Mouse (Mus musculus) neural tube, embryonic 11.5 days (tissue): ENCODE results near the gene Gm21972. TPM values are rescaled to one million over a fixed set of nuclear protein-coding genes. Genes with fewer than 3 reads are reported as not detected.

ENCODE experiments used
- ATAC-seq: fragments of 200-750 bp; cut with Nextera tagmentation; 2 replicates; pipeline ENCODE4 v1.8.0; 2017; ENCODE audit warnings: moderate number of reproducible peaks, mild to moderate bottlenecking, moderate TSS enrichment, moderate library complexity; ENCODE audit not compliant: insufficient read depth, low FRiP score, low TSS enrichment
- DNase-seq: peaks from one replicate; pipeline ENCODE4 v3.0.0-alpha.2; 2015; ENCODE audit warnings: low spot score
- H3K27ac ChIP-seq: fragments of 300-500 bp; sonication (generic); 2 replicates; pipeline ENCODE4 v1.5.1; 2014; ENCODE audit warnings: low read depth, mild to moderate bottlenecking, low read length
- H3K27me3 ChIP-seq: fragments of 300-500 bp; sonication (generic); 2 replicates; pipeline ENCODE4 v1.6.1; 2014; ENCODE audit warnings: mild to moderate bottlenecking, low read length, mixed read lengths; ENCODE audit not compliant: control insufficient read depth, insufficient read depth
- H3K36me3 ChIP-seq: fragments of 300-500 bp; sonication (generic); 2 replicates; pipeline ENCODE4 v1.6.1; 2014; ENCODE audit warnings: mild to moderate bottlenecking, low read length, moderate library complexity, mixed read lengths; ENCODE audit not compliant: control insufficient read depth, insufficient read depth
- H3K4me1 ChIP-seq: fragments of 300-500 bp; sonication (generic); 2 replicates; pipeline ENCODE4 v1.6.1; 2014; ENCODE audit warnings: low read length, mixed read lengths; ENCODE audit not compliant: control insufficient read depth, insufficient read depth
- H3K4me2 ChIP-seq: fragments of 300-500 bp; sonication (generic); 2 replicates; pipeline ENCODE4 v1.6.1; 2014; ENCODE audit warnings: low read depth, mild to moderate bottlenecking, moderate library complexity
- H3K4me3 ChIP-seq: fragments of 300-500 bp; sonication (generic); 2 replicates; pipeline ENCODE4 v1.5.1; 2014; ENCODE audit warnings: low read depth, low read length
- H3K9ac ChIP-seq: fragments of 300-500 bp; sonication (generic); 2 replicates; pipeline ENCODE4 v1.6.1; 2014; ENCODE audit warnings: mild to moderate bottlenecking, low read length
- H3K9me3 ChIP-seq: fragments of 300-500 bp; sonication (generic); 2 replicates; pipeline ENCODE4 v1.6.1; 2016; ENCODE audit warnings: low read length; ENCODE audit not compliant: control insufficient read depth
- WGBS: fragments of 180-500 bp; shearing (Covaris S2); extraction: QIAGEN DNeasy Blood & Tissue Kit; methylation state at CpG from one replicate; pipeline ENCODE4 v1.1.7; 2014; 5-methylcytosine and 5-hydroxymethylcytosine counted together
- polyA plus RNA-seq: library from polyadenylated mRNA; unstranded; fragments of >200 nt; fragmentation: Nextera tagmentation; extraction: Ambion mirVana; gene quantifications from 2 replicates; pipeline ENCODE4 v1.2.1, GENCODE M21; 2014

Gm21972 gene
- polyA plus RNA-seq, 1 experiment from 2014 or later = 0.53 TPM

DNA sequence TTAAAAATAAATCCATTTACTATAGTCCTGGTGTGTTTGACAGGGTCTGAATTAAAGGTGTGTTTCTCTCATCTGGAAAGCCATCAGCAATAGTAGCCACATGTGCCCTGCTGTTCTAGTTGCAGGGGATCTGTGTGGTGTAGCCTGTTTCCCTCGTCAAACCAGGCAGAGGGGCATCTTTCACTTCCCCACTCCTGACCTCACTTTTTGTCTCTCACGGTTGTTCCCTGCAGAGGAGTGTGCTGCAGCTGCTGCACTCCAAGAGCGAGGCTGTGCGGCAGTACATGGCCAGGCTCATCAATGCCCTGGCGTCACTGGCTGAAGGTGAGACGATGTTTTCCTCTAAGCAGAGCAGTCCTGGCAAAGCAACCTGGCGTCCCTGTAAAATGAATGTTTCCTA, 60.6 kb downstream of the Gm21972 start:
- ATAC-seq = no peak
- 74% methylated on average over 7 of the region's 7 CpGs for WGBS
- no peak for DNase-seq
- H3K9ac ChIP-seq = no peak overlapping the region
- H3K4me3 ChIP-seq = no peak overlapping the region
- H3K4me1 ChIP-seq = peaks cover 4% of the 10 kb centered on the region; the same call in 1 of the 2 replicates
- H3K36me3 ChIP-seq = peaks cover 6% of the 10 kb centered on the region
- H3K9me3 ChIP-seq = no peaks in the 10 kb centered on the region
- H3K27ac ChIP-seq = no peak overlapping the region
- no peak overlapping the region for H3K4me2 ChIP-seq
- H3K27me3 ChIP-seq = no peaks in the 10 kb centered on the region

GRCm38 (mm10) chr1:86198276-86198675, 64.8 kb downstream of the Gm21972 start:
- peaks cover 6% of the 10 kb centered on the region for H3K36me3 ChIP-seq
- no peak overlapping the region for H3K4me2 ChIP-seq
- no peak for ATAC-seq
- 72% methylated on average over 6 of the region's 6 CpGs for WGBS
- peaks cover 4% of the 10 kb centered on the region; the same call in 1 of the 2 replicates for H3K4me1 ChIP-seq
- no peak for DNase-seq
- H3K27ac ChIP-seq = no peak overlapping the region
- no peak overlapping the region for H3K4me3 ChIP-seq
- H3K27me3 ChIP-seq = no peaks in the 10 kb centered on the region
- no peaks in the 10 kb centered on the region for H3K9me3 ChIP-seq
- H3K9ac ChIP-seq = no peak overlapping the region

- ATAC-seq (no peak), DNase-seq (no peak)
- no peak overlapping the region for H3K9ac ChIP-seq
- H3K9me3 ChIP-seq = no peaks in the 10 kb centered on the region
- no peaks in the 10 kb centered on the region for H3K27me3 ChIP-seq
- no peak overlapping the region for H3K4me3 ChIP-seq
- peaks cover 4% of the 10 kb centered on the region; the same call in 1 of the 2 replicates for H3K4me1 ChIP-seq
- H3K4me2 ChIP-seq = no peak overlapping the region
- H3K36me3 ChIP-seq = peaks cover 6% of the 10 kb centered on the region
- H3K27ac ChIP-seq = no peak overlapping the region
- WGBS = 78% methylated on average over 5 of the region's 5 CpGs
Observed at GRCm38 (mm10) chr1:86199026-86199425, 65.6 kb downstream of the Gm21972 start.

DNA sequence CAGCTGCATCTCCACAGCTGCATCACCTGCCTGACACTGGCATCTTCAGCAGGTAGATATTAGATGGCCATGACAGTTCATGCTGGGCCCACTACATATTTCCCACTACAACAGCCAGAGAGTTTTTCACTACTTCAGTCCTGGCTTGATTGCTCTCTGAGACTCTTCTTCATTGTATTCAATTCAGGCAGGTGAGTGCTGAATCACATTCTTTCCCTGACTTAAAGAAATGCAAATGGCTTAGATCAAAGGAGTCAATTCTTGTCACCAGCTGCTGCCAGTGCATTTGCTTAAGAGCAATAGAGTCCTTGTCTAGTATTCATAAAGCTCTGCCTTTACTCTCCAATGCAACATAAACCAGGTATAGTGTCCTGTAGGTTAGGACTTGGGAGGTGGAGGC, 67.9 kb downstream of the Gm21972 start:
- Histone ChIP-seq H3K36me3 (peaks cover 6% of the 10 kb centered on the region), H3K4me1 (peaks cover 4% of the 10 kb centered on the region; the same call in 1 of the 2 replicates)
- DNase-seq = no peak

DNA sequence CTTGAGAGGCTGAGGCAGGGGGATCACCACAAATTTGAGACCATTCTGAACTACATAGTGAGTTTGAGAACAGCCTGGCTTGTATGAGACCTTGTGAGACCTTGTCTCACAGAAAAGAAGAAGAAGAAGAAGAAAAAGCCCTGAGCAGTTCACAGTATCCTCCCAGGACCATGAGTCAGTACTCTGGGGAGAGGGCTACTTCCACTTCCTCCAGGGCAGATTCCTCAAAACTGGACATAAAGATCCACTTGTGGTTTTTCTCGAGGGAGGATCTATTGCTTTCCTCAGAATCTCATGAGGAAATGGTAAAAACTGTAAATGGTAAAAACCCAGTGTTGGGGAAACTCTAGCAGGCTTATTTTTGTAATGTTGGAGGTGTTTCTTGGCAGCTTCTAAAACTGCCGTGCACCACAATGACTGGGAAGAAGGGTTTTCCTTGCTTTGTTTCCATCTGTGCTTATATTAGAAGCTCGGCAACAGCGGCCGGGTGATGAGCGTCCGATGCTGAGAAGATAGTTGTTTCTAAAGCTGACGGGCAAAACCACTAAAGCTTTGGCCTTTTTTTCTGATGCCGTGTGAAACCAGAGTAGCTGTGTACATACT, 69.3 kb downstream of the Gm21972 start:
- H3K27ac ChIP-seq = no peak overlapping the region
- no peak overlapping the region for H3K4me2 ChIP-seq
- H3K4me1 ChIP-seq = peaks cover under 1% of the 10 kb centered on the region; the same call in 1 of the 2 replicates
- DNase-seq (no peak), ATAC-seq (no peak)
- no peak overlapping the region for H3K9ac ChIP-seq
- 93% methylated on average over 9 of the region's 9 CpGs for WGBS
- H3K9me3 ChIP-seq = no peaks in the 10 kb centered on the region
- H3K36me3 ChIP-seq = peaks cover 6% of the 10 kb centered on the region
- H3K27me3 ChIP-seq = no peaks in the 10 kb centered on the region
- no peak overlapping the region for H3K4me3 ChIP-seq

More for the DNA sequence above, 67.9 kb downstream of the Gm21972 start:
- no peak overlapping the region for H3K27ac ChIP-seq
- no peak overlapping the region for H3K9ac ChIP-seq
- ATAC-seq = no peak
- no peaks in the 10 kb centered on the region for H3K27me3 ChIP-seq
- H3K4me3 ChIP-seq = no peak overlapping the region
- H3K4me2 ChIP-seq = no peak overlapping the region
- no peaks in the 10 kb centered on the region for H3K9me3 ChIP-seq

- Histone ChIP-seq H3K27ac (no peak overlapping the region), H3K4me3 (no peak overlapping the region), H3K4me2 (no peak overlapping the region), H3K9me3 (no peaks in the 10 kb centered on the region), H3K36me3 (peaks cover 2% of the 10 kb centered on the region; the same call in 1 of the 2 replicates), H3K9ac (no peak overlapping the region), H3K4me1 (no peaks in the 10 kb centered on the region), H3K27me3 (no peaks in the 10 kb centered on the region)
- 81% methylated on average over 7 of the region's 7 CpGs for WGBS
- no peak for ATAC-seq
- no peak for DNase-seq
Observed at GRCm38 (mm10) chr1:86210676-86211075, 77.2 kb downstream of the Gm21972 start.

GRCm38 (mm10) chr1:86211498-86211897, 78.1 kb downstream of the Gm21972 start:
- no peak for DNase-seq
- H3K4me2 ChIP-seq = no peak overlapping the region
- H3K4me1 ChIP-seq = no peaks in the 10 kb centered on the region
- H3K36me3 ChIP-seq = peaks cover 2% of the 10 kb centered on the region; the same call in 1 of the 2 replicates
- WGBS = 94% methylated on average over 1 of the region's 1 CpGs
- H3K27me3 ChIP-seq = no peaks in the 10 kb centered on the region
- H3K4me3 ChIP-seq = no peak overlapping the region
- no peaks in the 10 kb centered on the region for H3K9me3 ChIP-seq
- H3K9ac ChIP-seq = no peak overlapping the region
- ATAC-seq = no peak
- H3K27ac ChIP-seq = no peak overlapping the region

Other genes starting within 250 kb of the Gm21972 start
- gene Itm2c, start 239.4 kb upstream of the Gm21972 start, polyA plus RNA-seq = 70.6 and 72.3 TPM in 2 replicates
- 0.28 TPM in 1 of 2 replicates, not detected in the other for gene 4933407L21Rik, start 205.2 kb upstream of the Gm21972 start, polyA plus RNA-seq
- not detected in 2 replicates for gene Gpr55, start 172.6 kb upstream of the Gm21972 start, polyA plus RNA-seq
- gene Spata3, start 116.8 kb upstream of the Gm21972 start, polyA plus RNA-seq = not detected in 2 replicates
- gene 2810459M11Rik, start 87.8 kb upstream of the Gm21972 start, polyA plus RNA-seq = 0.68 and 0.87 TPM in 2 replicates
- gene Psmd1, start 69.2 kb upstream of the Gm21972 start, polyA plus RNA-seq = 242 and 249 TPM in 2 replicates
- gene Htr2b, start 21.7 kb upstream of the Gm21972 start, polyA plus RNA-seq = 0.45 TPM in 1 of 2 replicates, not detected in the other
- gene Armc9, start 21.1 kb downstream of the Gm21972 start, polyA plus RNA-seq = 31.9 and 34.5 TPM in 2 replicates
- 3.4 and 4.7 TPM in 2 replicates for gene B3gnt7, start 169.2 kb downstream of the Gm21972 start, polyA plus RNA-seq
- 368 and 376 TPM in 2 replicates for gene Ncl, start 225.8 kb downstream of the Gm21972 start, polyA plus RNA-seq